Mouse (Mus musculus) ovary, postnatal 14 days (tissue): ENCODE measurements at regions not wholly inside any gene's neighbourhood (a gene's known extent, or its start where the extent isn't known, plus 50 kb on each side); places are given as distances from the start of the nearest gene placed in this dataset.

Experiments
- DNase-seq: peaks from one replicate; pipeline ENCODE4 v3.0.0; 2022; ENCODE audit warnings: low spot score

DNA sequence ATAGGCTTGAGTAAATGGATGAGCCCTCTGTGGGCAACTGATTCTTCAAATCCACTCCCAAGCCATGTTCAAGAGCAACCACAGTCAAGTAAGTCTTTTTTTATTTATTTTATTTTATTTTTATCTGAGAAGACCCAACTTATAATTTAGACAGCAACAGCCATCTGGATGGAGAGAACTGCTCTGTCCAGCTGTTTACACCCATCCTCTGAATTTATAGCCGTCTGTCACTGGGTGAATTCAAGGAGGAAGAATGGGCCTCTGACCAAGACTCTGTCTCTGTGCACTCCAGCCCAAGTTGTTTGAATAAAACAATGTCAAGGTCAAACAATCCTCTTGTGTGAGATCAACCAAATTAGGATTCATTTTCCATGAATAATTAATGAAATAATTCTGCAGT, 263.6 kb downstream of the Tgfb2 start:
- DNase-seq, result no peak

DNA sequence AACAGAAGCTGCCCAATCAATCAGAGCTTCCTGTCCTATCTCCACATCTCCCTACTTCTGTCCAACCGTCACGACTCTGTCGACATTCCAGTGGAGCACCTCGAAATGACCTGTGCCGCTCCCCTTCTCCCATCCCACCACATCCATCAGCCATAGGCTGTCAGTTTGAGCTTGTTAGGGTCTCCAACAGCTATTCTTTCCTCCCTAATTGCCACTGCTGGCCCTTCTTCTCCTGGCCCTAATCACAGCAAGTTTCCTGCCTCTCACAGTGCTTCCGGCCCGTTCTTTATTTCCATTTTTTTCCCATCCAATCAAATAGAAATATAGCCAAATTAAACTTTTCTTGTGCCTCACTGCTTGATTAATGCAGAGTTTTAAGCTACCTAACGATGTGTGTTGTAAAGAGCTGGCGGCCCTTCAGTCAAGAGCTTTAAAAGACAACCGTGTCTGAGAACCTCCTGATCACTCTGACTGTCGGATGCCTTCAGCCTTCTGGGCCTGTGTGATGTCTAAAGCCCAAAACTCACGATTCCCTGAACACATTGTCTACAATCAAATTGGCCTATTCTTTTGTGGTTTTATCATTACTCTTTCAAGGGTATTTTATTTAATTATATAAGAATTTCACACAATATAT, 270.3 kb downstream of the Tgfb2 start:
- no peak for DNase-seq

DNA sequence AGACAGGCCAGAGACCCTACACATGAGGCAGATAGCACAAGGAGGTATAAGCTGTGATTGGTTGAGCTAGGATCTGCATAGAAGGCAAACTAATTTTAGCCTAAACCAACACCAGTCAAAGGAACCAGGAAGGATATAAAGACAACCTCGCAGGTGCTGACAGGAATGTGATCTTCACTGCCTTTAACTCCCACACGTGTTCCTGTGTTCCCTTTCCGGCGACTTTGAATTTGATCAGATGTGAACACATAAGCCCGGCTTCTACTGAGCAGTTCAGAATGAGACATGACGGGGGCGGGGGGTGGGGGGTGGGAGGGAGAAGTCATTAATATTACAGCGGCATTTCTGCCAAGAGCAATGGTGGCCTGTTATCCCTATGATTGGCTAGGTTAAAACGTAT, 271.0 kb downstream of the Tgfb2 start:
- DNase-seq, result no peak

DNA sequence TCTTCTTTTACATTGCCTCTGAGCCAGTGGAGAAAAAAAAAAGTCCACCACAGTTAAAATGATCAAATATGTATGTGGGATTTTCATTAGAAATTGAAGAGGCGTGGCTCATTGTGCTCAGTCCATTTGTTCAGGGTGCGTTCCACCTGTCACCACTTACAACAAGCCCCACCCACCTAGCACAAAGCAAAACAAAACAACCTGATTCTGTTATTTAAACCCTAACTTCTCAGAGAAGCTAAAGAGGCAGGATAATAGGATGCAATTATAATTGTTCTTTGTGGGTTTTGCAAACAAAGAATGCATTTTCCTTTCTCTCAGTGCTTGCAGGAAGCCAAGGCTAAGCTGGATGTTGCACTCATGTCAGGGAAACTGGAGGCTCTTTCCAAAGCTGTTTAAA, 271.8 kb downstream of the Tgfb2 start:
- DNase-seq, result no peak

DNA sequence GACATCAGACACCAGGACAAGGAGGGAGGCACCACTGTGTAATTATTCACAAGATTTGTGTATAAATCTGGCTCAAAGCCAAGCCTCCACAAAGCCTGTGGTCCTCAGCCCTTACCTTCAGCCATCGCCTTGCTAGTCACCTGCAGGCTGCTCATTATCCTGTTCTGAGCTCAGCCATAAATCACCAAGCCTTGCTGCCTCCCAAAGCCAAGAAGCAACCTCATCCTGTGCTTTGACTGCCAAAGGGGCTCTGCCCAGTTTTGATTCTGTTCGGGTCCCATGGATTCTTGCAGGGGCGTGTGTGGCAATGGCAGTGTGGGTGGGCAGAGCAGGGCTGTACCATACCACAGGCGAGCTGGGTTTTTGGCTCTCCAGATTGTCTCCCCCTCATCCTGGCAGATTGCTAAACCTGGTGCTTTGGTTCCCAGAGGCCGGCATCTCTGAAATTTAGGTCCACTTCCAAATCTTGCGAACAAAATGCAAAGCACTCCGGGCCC, 272.6 kb downstream of the Tgfb2 start:
- no peak for DNase-seq

DNA sequence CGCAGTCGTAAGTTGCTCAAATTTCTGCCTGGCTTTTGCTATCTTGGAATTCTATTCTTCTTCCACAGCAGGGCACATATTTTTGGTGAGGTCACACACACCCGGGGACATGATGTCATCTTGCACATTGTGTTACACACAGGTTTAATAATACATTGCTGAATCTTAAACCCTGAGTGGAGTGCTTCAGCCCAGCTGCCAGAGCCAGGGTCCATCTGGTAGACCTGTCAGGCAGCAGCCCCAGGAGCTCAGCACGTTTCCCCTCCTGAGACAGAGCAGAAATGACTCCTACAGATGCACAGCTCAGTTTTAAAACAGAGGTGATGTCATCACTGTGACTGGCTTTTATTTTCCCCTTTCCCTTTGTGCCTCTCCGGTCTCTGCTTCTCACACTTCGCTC, 280.4 kb downstream of the Tgfb2 start:
- DNase-seq, result no peak

DNA sequence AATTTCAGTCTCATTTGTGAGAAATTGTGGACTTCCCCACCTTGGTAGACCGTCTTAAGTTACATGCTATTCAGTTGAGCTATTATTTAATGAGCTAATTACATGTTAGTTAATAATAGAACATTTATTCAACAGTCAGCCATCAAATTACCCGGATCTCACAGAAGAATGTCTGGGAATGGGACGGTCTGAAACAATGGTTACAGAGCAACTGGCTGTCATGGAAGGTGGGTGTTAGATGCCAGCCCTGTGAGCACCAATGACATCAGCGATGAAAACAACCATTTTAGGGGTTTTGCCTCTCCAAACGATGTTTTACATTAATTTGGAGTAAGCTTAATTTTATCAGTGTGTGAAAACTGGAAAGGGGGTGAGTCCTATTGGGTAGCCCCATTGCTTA, 281.7 kb downstream of the Tgfb2 start:
- no peak for DNase-seq

DNA sequence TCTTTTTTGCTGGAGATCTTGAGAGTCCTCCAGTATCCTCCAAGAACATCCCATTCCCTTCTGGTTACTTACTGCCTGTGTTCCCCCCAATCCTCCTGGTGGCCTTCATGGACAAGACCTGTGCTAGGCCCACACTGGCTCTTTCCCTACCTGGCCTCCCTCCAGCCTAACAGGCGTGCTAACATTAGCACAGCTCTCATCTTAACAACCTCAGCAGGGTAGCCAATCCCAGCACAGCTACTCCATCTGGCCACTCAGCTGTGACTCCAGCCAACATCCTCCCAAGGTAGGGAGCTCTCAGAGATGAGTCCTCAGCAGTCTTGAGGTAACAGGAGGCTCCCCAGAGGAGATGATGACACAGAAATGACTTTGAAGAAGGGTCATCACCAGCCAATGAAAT, 288.7 kb downstream of the Tgfb2 start:
- no peak for DNase-seq

DNA sequence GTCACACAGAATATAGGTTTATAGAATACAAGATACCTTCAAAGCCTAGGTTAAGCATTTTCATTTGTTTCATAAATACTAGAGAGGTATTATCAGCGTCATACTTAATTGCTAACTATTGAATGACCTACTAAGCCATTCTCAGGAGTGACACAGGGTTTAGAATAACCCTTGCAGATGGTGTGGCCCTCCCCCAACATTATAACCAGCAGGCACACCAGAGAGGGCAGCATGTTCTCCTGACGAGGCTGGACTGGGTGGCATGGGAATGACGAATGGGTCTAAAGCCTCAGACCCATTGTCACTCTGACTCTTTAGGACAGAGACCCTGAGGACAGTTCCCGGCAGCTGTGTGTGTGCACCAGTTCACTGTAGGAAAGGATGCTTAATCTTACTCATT, 290.5 kb downstream of the Tgfb2 start:
- no peak for DNase-seq

DNA sequence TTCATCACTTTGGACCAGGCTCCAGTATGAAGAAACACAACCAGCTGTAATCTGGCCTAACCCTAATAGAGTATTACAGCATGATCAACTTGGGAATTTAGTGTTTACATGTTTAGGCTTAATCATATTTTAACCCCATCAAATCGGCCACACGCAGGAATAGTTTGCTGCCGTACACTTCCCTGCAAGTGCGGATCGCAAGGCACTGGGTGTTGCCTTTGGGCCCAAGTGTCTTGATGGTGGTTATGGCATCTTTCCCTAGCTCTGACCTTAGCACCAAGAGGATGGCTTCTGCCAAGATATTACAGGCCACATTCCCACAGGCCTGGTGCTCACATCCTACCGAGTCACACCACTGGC, 291.9 kb downstream of the Tgfb2 start:
- no peak for DNase-seq

DNA sequence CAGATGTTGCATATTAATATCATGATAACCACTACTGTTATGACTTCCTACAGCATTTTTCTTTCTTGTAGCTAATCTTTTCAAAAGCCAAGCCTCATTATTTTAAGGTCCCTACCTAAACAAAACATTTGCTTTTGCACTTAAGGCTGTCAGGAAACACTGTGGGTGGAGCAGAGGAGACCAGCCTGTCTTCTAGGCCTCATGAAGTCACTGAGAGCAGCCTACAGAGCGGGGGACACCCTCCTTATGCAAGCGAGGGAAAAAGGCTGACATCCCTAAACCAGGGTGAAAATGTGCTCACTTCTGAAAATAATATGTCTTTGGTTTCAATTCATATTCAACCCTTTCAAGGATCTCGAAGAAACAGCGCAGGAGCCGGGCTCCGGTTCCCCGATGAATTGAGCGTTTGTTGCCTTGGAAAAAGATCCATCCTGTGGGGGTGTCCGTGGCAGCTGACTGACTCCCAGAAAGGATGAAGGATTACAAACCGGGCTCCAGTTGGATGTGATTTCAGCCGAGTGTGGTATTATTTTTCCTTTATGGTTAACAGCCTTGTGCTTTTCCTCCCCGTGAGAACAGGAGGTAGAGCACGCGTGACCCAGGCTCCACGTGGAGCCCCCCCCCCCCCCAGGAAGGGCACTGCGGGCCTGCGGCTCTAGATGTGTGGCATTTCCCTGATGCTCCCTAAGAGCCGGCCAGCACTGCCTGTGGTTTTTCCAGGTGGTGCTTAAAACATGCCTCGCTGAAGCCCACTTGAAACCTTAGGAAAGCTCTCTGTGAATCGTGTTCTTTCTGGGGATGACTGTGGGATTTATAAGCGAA, 292.5 kb downstream of the Tgfb2 start:
- no peak for DNase-seq

DNA sequence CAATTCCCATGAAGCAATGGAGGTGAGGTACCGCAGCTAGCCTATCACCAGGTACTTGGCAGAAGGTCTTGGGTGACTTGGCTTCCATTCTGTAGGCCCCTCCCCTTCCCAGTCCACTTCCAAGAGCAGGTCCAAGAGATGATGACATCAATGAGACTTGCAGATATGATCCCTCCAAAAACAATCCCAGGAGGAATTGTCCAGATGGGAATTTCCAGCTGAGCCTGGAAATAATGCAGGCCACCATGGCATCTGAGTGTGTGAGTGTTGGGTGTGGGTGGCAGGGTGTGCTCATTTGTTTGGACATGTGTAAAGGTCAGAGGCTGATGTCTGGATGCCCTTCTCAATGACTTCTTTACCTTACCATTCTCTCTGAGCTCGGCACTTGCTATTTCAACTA, 293.5 kb downstream of the Tgfb2 start:
- no peak for DNase-seq

DNA sequence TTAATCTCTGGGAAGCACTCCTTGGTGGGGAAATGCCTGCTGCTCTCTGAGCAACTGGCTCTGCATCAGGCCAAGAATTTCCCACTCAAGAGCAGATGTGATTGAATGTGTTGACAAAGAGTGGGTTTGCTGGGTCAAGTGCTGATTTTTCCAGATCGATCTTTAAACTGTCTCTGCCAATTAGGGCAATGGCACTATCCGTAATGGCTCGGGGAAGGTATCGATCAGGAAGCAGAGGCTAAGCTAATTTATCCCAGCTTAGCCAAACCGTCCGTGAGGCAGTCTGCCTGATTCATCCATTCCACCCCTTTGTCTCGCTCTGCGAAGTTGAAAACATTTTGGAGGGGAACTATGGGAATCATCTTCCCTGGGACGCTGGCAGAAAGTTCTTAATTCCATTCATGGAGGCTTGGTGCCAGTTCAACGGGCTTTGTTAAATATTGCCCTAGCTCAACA, 291.9 kb upstream of the Lyplal1 start:
- no peak for DNase-seq

DNA sequence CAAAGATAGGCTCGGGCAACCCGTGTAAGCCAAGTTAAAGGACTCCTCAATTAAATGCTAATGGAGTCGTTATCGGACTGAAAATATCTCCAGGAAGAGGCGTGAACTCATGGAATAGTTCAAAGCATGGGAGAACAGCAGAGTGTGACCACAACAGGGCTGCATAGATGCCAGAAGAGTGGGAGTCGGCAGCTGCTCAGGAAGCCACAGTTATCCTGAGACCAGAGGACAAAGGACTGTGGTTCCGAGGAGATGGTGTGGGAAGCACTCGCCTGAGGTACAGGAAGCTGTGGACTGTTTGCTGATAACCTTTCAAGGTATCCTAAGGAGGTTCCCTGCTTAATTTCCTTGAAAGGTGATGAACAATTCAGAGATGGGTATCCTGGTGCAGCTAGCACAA, 290.5 kb upstream of the Lyplal1 start:
- no peak for DNase-seq

DNA sequence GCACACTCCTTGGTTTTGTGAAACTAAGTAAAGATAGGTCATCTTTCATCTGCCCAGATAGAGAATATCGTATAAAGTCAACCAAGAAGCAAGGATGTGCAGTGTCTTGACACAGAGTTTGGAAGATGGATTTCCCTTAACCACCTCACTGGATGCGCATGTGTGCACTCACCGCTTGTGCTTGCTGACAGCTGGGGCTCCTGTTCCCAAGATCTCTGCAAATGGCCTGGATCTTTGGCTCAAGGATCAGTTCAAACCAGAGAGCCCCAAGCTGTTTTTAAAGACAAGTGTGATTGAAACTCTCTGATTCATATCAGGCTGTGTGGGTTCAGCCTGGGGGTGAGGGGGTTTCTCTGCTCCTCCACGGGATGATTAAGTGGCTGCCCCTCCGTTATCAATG, 288.6 kb upstream of the Lyplal1 start:
- no peak for DNase-seq

DNA sequence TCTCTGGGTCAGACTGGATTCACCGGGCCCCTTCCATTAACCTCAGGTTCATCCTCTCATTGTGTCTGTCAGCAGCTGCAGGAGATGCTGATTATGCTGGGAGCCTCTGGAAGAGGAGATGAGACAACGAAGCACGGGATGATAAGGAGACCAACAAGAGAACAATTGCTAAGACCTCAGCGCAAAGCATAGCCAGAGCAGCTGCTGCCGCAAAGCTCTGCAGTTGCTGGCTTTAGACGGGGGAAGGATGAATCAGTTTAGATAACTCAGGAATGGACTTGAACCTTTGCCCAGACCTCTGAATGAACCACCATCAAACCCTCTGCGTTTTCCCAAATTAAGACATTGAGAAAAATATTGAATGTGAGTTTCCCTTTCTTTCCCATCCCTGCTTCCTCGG, 282.7 kb upstream of the Lyplal1 start:
- DNase-seq, result no peak

DNA sequence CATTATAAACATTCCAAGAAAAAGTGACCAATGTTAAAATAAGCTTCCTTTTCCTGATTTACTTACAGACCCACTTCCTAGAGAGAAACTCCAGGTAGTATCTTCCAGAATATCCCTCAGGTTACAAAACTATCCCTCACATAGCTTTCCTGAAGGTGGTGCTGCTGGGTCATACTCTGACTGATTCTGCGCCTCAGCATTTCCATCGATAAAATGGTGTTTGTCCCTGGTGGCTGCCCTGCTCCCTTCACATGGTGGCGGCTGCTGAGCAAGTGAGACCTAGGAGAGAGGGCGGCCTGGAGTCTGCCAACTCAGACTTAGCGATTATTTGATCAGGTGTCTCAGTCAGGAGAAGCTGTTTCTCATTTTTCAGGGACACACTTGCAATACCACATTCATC, 275.9 kb upstream of the Lyplal1 start:
- no peak for DNase-seq

DNA sequence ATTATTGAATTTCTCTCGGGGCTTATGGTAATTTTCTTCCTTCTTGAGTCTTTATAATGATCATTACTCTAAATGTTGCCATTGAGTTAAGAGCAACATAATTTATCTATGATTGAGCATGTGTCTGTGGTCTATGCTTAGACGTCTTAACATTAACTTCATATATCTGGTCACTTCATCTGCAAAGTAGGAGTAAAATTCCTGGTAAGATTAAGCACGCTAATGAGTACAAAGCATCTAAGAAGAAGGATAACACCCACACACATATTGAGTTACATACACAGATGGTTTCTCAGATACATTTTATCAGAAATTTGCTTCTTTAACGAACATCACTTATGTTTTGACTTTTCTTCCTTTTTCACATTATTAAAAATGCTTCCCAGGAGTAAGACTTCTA, 267.3 kb upstream of the Lyplal1 start:
- no peak for DNase-seq

DNA sequence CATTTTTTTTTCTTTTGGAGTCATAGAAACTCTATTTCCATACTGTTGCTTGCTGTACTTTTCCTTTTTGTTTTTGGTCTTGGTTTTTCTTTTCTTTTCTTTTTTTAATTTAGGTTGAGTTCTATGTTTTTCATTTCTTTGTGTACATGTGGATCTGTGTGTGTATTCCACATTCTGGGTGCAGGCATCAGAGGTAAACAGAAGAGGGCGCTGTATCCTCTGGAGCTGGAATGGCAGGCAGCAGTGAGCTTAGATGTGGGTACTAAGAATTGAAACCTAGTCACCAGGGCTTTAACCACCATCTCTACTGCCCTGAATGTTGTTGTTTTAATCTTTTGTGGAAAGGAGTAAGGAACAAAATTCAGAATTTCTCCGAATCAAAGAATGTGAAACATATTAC, 266.3 kb upstream of the Lyplal1 start:
- no peak for DNase-seq

DNA sequence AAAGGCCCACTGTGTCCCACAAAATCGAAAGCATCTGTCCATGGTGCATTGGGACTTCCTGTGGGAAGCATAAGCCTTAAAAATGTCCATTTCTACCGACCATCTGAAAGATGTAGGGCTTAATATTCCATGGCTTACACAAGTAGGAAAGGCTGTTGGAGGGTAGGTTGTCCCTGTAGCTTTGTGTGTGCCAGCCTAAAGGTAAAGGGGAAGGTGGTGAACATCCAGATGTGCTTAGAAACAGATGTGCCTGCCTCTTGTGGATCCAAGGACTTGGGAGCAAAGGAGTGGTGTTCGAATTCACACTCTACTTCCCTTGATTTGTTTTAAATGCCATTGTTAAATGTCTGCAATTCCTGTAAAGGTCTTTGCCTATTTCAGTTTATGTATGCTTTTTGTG, 265.9 kb upstream of the Lyplal1 start:
- no peak for DNase-seq

DNA sequence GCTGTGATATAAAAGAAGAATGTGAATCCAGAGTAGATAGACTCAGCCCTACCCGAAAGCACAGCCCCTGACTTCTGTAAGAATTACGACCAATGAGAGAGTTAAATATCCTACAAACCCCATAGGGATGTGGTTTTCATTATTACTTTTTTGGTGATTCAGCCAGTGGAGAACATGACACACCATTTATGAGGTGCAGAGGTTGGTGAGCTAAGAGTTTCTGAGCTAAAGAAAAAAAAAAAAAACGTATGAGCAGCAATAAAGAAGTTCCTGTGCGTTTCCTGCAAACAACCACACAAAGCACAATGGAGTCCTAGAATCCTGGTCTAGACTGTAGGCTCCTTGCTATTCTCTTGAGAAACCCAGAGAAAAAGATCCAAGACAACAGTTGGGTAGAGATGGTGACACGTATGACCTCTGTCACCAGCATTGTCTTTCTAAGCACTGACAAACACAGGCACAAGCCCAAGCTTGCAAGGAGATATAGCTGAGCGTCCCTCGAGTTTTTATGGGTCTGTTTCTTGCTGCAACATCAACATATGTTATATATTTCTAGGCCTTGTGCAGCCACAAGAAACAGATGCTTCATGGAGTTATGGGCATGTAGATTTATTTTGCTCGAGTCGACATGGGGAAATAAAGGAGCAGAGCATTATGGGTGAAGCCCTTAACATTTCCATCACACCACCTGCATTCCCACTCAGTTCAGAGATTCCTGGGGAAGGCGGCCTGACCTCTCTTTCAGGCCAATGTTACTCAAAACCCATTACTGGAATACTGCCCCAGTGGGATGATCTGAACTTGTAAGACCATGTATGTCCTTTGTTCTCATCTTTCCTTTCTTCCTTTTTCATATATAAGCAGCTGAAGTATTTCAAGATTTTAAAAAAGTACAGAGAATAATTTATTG, 263.1 kb upstream of the Lyplal1 start:
- DNase-seq, result no peak

DNA sequence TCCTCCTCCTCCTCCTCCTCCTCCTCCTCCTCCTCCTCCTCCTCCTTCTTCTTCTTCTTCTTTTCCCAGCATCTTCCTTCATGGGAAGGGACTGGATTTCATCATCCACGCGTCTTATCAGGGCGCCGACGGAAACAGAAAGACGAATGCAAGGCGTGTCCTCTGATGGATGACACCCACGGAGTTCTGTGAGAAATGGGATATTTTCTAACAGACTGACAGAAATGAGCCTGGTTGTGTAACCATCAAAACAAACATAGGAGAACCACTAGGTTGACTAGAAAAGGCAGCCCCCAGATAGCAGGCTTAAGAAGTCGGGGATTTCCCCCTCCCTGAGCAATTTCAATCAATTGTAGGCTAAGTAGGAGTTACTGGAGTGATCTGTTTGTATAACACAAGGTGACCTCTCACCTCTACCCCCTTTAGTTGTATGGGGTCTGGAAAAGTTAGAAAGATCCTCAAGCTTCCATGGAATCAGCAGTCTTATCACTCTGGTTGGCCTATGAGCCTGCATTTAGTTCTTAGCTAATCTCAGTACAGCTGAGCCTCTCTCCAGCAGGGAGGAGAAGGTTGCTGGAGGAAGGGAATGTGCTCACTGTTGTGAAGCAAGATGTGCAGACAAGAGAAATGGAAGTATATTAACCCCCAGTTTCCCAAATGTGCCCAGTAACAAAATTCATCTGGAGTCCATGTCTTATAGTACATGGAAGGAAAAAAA, 260.0 kb upstream of the Lyplal1 start:
- no peak for DNase-seq
